Mouse (Mus musculus) bone marrow macrophage, adult 2 months (primary cell): ENCODE measurements around the gene Pkp4.

Experiments used
- CTCF ChIP-seq: IDR thresholded peaks from 2 replicates; pipeline ENCODE4 v1.5.1; 2012; ENCODE audit warnings: low read depth, mild to moderate bottlenecking, low read length, moderate library complexity
- POLR2A ChIP-seq: IDR thresholded peaks from 2 replicates; pipeline ENCODE4 v1.6.1; 2012; ENCODE audit warnings: mild to moderate bottlenecking, low read depth, low read length, borderline replicate concordance

DNA sequence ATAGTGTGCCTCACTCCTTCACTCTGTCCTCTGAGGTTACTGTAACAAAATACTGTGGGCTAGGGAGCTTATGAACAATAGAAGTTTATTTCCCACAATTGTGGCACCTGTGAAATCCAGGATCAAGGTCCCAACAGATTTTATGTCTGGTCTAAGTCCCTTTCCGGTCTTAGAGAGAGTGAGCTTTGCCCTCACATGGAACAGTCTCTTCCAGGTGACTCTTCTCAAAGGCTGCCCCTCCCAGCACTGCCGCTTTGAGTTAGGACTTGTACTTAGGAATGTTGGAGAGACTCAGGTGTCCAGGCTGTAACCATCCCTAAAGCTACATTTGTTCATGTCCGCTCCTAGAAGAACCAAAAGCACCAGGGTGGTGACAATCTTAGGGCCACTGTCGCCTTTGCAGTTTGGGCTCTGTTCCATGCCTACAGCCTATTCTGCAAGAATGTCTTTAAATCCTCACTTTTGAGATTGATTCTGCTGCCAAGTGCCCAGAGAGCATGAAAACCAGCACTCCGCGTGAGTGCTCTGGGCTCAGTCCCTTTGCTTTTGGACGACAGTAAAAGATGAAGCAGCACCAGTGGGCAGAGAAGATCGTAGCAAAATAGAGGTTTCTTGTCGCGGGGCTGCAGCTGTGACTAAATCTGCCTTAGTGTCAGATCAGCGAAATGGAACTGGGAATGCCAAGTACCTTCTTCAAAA, 184.6 kb downstream of the Pkp4 start:
- TF ChIP-seq POLR2A = no peak
- TF ChIP-seq CTCF = no peak
